In genomic region chr3:90652878-90653508, GRCm38 (mm10) we compare ENCODE assay signal across 8 mouse cellular contexts. TPM values are rescaled to one million over a fixed set of nuclear protein-coding genes. Genes with fewer than 3 reads are reported as not detected.
DNase-seq lines count a peak whose midpoint lies in the region; ATAC-seq lines count a peak whose summit lies in the region.

No protein-coding gene starts in this region.

- H3K4me3 ChIP-seq in intestine, embryonic 14.5 days (ENCODE audit: low read depth, low read length) = no peak overlapping the region
- no peak overlapping the region for H3K4me3 ChIP-seq in midbrain, embryonic 10.5 days

- 0 out of 2 replicates have a peak, but pooled peaks cover 2% of the 10 kb centered on the region for H3K27me3 ChIP-seq in intestine, embryonic 14.5 days (replicated peaks; ENCODE audit: control insufficient read depth, insufficient read depth, low read length)
- no peaks in the 10 kb centered on the region for H3K27me3 ChIP-seq in midbrain, embryonic 10.5 days (ENCODE audit: low read depth, poor library complexity, severe bottlenecking)

- no peak overlapping the region for H3K4me2 ChIP-seq in intestine, embryonic 14.5 days (ENCODE audit: low read length)

- peak; percentile 27 for DNase-seq in T-cell, adult 2 months (ENCODE audit: low spot score)
- DNase-seq in cerebellum, postnatal 10 days = peak; percentile 88 to 89
- peak; percentile 83 to 90 for DNase-seq in frontal cortex, postnatal 36 days (ENCODE audit: low spot score in 2 of 2)
- DNase-seq in intestine, embryonic 14.5 days (ENCODE audit: low spot score) = peak; percentile 87
- DNase-seq in left cerebral cortex, adult 8-10 months (ENCODE audit: low spot score in 2 of 2) = peak; percentile 46 to 54
- DNase-seq in midbrain, embryonic 10.5 days (ENCODE audit: low spot score) = peak; percentile 67
- peak; percentile 67 to 75 for DNase-seq in right cerebral cortex, postnatal 36 days (ENCODE audit: low spot score in 2 of 2)

- H3K36me3 ChIP-seq in intestine, embryonic 14.5 days (ENCODE audit: control insufficient read depth, insufficient read depth, low read length) = no peaks in the 10 kb centered on the region
- no peaks in the 10 kb centered on the region for H3K36me3 ChIP-seq in midbrain, embryonic 10.5 days

- WGBS in intestine, embryonic 14.5 days = 35% methylated on average over 5 of the region's 5 CpGs
- WGBS in midbrain, embryonic 10.5 days = 32% methylated on average over 5 of the region's 5 CpGs

- no peaks in the 10 kb centered on the region for H3K9me3 ChIP-seq in intestine, embryonic 14.5 days (ENCODE audit: control insufficient read depth, low read length)
- H3K9me3 ChIP-seq in midbrain, embryonic 10.5 days (replicated peaks) = no peaks in the 10 kb centered on the region

- ATAC-seq in intestine, embryonic 14.5 days (replicated peaks; ENCODE audit: low FRiP score, low TSS enrichment, low read depth) = peak; percentile 68; the same call in 1 of the 2 replicates
- ATAC-seq in inflammation-experienced regulatory T-cells, adult 6 months = no peak

- no peak overlapping the region for H3K27ac ChIP-seq in intestine, embryonic 14.5 days (ENCODE audit: low read depth)
- no peak overlapping the region for H3K27ac ChIP-seq in midbrain, embryonic 10.5 days (replicated peaks)

- H3K9ac ChIP-seq in intestine, embryonic 14.5 days (ENCODE audit: low read length) = no peak overlapping the region

- no peaks in the 10 kb centered on the region for H3K4me1 ChIP-seq in intestine, embryonic 14.5 days (replicated peaks; ENCODE audit: control insufficient read depth, insufficient read depth, low read length)
- H3K4me1 ChIP-seq in midbrain, embryonic 10.5 days = no peaks in the 10 kb centered on the region

RNA-seq across cellular contexts. Expression of gene S100a7a, which starts 0.8 kb away (rescaled TPM):
- polyA plus RNA-seq in intestine, embryonic 14.5 days (2014; fragmentation: Nextera tagmentation; extraction: Ambion mirVana) = 0.13 TPM in 1 of 2 replicates, not detected in the other
- total RNA-seq in left cerebral cortex, adult 8-10 months (2022) = 1 to 10 TPM in 2 of 4 experiments, under 1 TPM in 2; 0.38 to 1.1 (median 0.91) TPM
- 0.15 TPM in 1 of 2 replicates, not detected in the other for polyA plus RNA-seq in midbrain, embryonic 10.5 days (2016; fragmentation: Nextera tagmentation; extraction: Ambion mirVana)
- not detected for polyA plus RNA-seq in inflammation-experienced regulatory T-cells, adult 6 months (2017; shearing (Covaris generic))

RNA-seq across cellular contexts. Expression of gene S100a8, which starts 15.8 kb away (rescaled TPM):
- polyA plus RNA-seq in intestine, embryonic 14.5 days (2014; fragmentation: Nextera tagmentation; extraction: Ambion mirVana) = 2.3 and 14.3 TPM in 2 replicates
- total RNA-seq in left cerebral cortex, adult 8-10 months (2022) = 1 to 10 TPM in 1 of 4 experiments, not detected in 3; 1.7 TPM
- polyA plus RNA-seq in midbrain, embryonic 10.5 days (2016; fragmentation: Nextera tagmentation; extraction: Ambion mirVana) = 2.3 TPM in 1 of 2 replicates, not detected in the other
- 1 to 10 TPM in 1 of 3 experiments, not detected in 2; 7.4 TPM for polyA plus RNA-seq in inflammation-experienced regulatory T-cells, adult 6 months (2017; shearing (Covaris generic))

RNA-seq across cellular contexts. Expression of gene S100a6, which starts 40.3 kb away (rescaled TPM):
- 359 and 401 TPM in 2 replicates for polyA plus RNA-seq in intestine, embryonic 14.5 days (2014; fragmentation: Nextera tagmentation; extraction: Ambion mirVana)
- total RNA-seq in left cerebral cortex, adult 8-10 months (2022) = 10 to 100 TPM; 24.1 to 52.2 (median 38.7) TPM
- polyA plus RNA-seq in midbrain, embryonic 10.5 days (2016; fragmentation: Nextera tagmentation; extraction: Ambion mirVana) = 14.0 and 23.4 TPM in 2 replicates
- polyA plus RNA-seq in inflammation-experienced regulatory T-cells, adult 6 months (2017; shearing (Covaris generic)) = 1,000 to 10,000 TPM in 1 of 3 experiments, 100 to 1,000 TPM in 2; 212 to 1,342 (median 247) TPM

RNA-seq across cellular contexts. Expression of gene S100a9, which starts 42.5 kb away (rescaled TPM):
- polyA plus RNA-seq in intestine, embryonic 14.5 days (2014; fragmentation: Nextera tagmentation; extraction: Ambion mirVana) = 1.6 and 5.3 TPM in 2 replicates
- not detected for total RNA-seq in left cerebral cortex, adult 8-10 months (2022)
- polyA plus RNA-seq in midbrain, embryonic 10.5 days (2016; fragmentation: Nextera tagmentation; extraction: Ambion mirVana) = 0.48 TPM in 1 of 2 replicates, not detected in the other
- 1 to 10 TPM in 1 of 3 experiments, under 1 TPM in 1, not detected in 1; 0.70 to 3.0 TPM for polyA plus RNA-seq in inflammation-experienced regulatory T-cells, adult 6 months (2017; shearing (Covaris generic))

RNA-seq across cellular contexts. Expression of gene S100a5, which starts 44.7 kb away (rescaled TPM):
- polyA plus RNA-seq in intestine, embryonic 14.5 days (2014; fragmentation: Nextera tagmentation; extraction: Ambion mirVana) = 5.1 and 8.6 TPM in 2 replicates
- 1 to 10 TPM in 1 of 4 experiments, not detected in 3; 1.1 TPM for total RNA-seq in left cerebral cortex, adult 8-10 months (2022)
- polyA plus RNA-seq in midbrain, embryonic 10.5 days (2016; fragmentation: Nextera tagmentation; extraction: Ambion mirVana) = not detected in 2 replicates
- polyA plus RNA-seq in inflammation-experienced regulatory T-cells, adult 6 months (2017; shearing (Covaris generic)) = not detected

Comparison
In these comparisons a context has a peak if more than half of its experiments do, and no peak if none do; other contexts are left out.
1. DNase-seq: peak in every context shown above with its lines; median percentile 88 in cerebellum, postnatal 10 days; 87 in intestine, embryonic 14.5 days; 86 in frontal cortex, postnatal 36 days; 71 in right cerebral cortex, postnatal 36 days; 67 in midbrain, embryonic 10.5 days; 50 in left cerebral cortex, adult 8-10 months; 27 in T-cell, adult 2 months.